Mouse (Mus musculus): Measurements from ENCODE around the gene Ube2v1. TPM values are rescaled to one million over a fixed set of nuclear protein-coding genes. Genes with fewer than 3 reads are reported as not detected.

Ube2v1 gene
- polyA plus RNA-seq, 1 experiment from 2014 or later = 267 TPM

- no peak for ATAC-seq (ENCODE audit: insufficient read depth, low FRiP score)
- no peaks in the 10 kb centered on the region for H3K9me3 ChIP-seq (replicated peaks; ENCODE audit: control insufficient read depth, low read length)
- H3K4me3 ChIP-seq (replicated peaks; ENCODE audit: low read length) = no peak overlapping the region
- H3K36me3 ChIP-seq (ENCODE audit: control insufficient read depth, insufficient read depth, low read length) = no peaks in the 10 kb centered on the region
- H3K27ac ChIP-seq (ENCODE audit: low read length) = peak overlapping the region; percentile 90
- H3K9ac ChIP-seq (ENCODE audit: low read length) = peak overlapping the region; percentile 35; the same call in 1 of the 2 replicates
- 66% methylated on average over 4 of the region's 4 CpGs for whole genome bisulfite sequencing
- no peaks in the 10 kb centered on the region for H3K27me3 ChIP-seq (ENCODE audit: control insufficient read depth, insufficient read depth, low read length)
- peaks cover 48% of the 10 kb centered on the region for H3K4me1 ChIP-seq (ENCODE audit: control insufficient read depth, insufficient read depth, low read length)
- peak overlapping the region; percentile 12; the same call in 1 of the 2 replicates for H3K4me2 ChIP-seq (ENCODE audit: low read depth, low read length)
Observed at GRCm38 (mm10) chr2:167593551-167594250, 38.2 kb downstream of the Ube2v1 start.

DNA sequence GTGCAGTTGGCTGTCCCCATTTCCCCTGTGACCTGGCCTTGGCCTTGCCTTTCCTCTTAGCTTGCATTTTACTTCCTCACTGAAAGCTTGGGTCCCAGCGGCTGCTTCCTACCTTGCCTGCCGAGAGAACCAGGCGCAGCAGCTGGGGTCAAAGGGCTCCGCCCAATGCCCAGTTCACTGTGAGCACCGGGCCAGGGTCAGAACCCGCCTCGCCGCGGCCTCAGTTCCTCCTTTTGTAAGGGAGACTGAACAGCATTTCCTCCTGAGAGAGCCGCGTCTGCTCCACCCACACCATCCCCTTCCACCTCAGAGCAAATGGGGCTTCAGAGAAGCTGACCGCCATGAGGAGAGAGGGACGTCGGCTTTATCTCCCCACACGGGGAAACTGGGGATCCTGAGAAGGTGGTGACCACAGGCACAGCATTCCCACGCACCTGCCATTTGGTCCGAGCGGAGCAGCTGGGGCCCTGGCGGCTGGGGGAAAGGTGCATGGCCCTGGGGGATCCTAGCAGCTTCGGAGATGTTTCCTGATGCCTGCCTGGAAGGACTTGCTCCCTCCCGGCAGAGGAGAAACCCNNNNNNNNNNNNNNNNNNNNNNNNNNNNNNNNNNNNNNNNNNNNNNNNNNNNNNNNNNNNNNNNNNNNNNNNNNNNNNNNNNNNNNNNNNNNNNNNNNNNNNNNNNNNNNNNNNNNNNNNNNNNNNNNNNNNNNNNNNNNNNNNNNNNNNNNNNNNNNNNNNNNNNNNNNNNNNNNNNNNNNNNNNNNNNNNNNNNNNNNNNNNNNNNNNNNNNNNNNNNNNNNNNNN lies 42.9 kb downstream of the Ube2v1 start:
- Histone ChIP-seq H3K4me2 (ENCODE audit: low read depth, low read length) (peak overlapping the region; percentile 30), H3K36me3 (ENCODE audit: control insufficient read depth, insufficient read depth, low read length) (no peaks in the 10 kb centered on the region), H3K27me3 (ENCODE audit: control insufficient read depth, insufficient read depth, low read length) (no peaks in the 10 kb centered on the region), H3K27ac (ENCODE audit: low read length) (peak overlapping the region; percentile 73), H3K4me3 (replicated peaks; ENCODE audit: low read length) (peak overlapping the region; percentile 30), H3K9ac (ENCODE audit: low read length) (peak overlapping the region; percentile 19), H3K9me3 (replicated peaks; ENCODE audit: control insufficient read depth, low read length) (no peaks in the 10 kb centered on the region), H3K4me1 (ENCODE audit: control insufficient read depth, insufficient read depth, low read length) (peaks cover 27% of the 10 kb centered on the region)
- peak; percentile 43; the same call in 1 of the 2 replicates for ATAC-seq (ENCODE audit: insufficient read depth, low FRiP score)
- WGBS = 23% methylated on average over 21 of the region's 21 CpGs

GRCm38 (mm10) chr2:167586976-167587375 lies 44.9 kb downstream of the Ube2v1 start:
- peak; percentile 30; the same call in 1 of the 2 replicates for ATAC-seq (ENCODE audit: insufficient read depth, low FRiP score)
- Histone ChIP-seq H3K27ac (ENCODE audit: low read length) (peak overlapping the region; percentile 74), H3K27me3 (ENCODE audit: control insufficient read depth, insufficient read depth, low read length) (no peaks in the 10 kb centered on the region), H3K9ac (ENCODE audit: low read length) (0 out of 2 replicates have a peak overlapping the region, but pooled peaks have one; percentile 22), H3K36me3 (ENCODE audit: control insufficient read depth, insufficient read depth, low read length) (no peaks in the 10 kb centered on the region), H3K4me2 (ENCODE audit: low read depth, low read length) (no peak overlapping the region), H3K4me1 (ENCODE audit: control insufficient read depth, insufficient read depth, low read length) (peaks cover 38% of the 10 kb centered on the region), H3K4me3 (replicated peaks; ENCODE audit: low read length) (no peak overlapping the region), H3K9me3 (replicated peaks; ENCODE audit: control insufficient read depth, low read length) (no peaks in the 10 kb centered on the region)
- WGBS = 14% methylated on average over 9 of the region's 9 CpGs

- peak overlapping the region; percentile 74 for H3K27ac ChIP-seq (ENCODE audit: low read length)
- H3K9me3 ChIP-seq (replicated peaks; ENCODE audit: control insufficient read depth, low read length) = no peaks in the 10 kb centered on the region
- H3K9ac ChIP-seq (ENCODE audit: low read length) = peak overlapping the region; percentile 57
- WGBS = 32% methylated on average over 8 of the region's 8 CpGs
- no peaks in the 10 kb centered on the region for H3K36me3 ChIP-seq (ENCODE audit: control insufficient read depth, insufficient read depth, low read length)
- no peak for ATAC-seq (ENCODE audit: insufficient read depth, low FRiP score)
- no peaks in the 10 kb centered on the region for H3K27me3 ChIP-seq (ENCODE audit: control insufficient read depth, insufficient read depth, low read length)
- no peak overlapping the region for H3K4me3 ChIP-seq (replicated peaks; ENCODE audit: low read length)
- no peak overlapping the region for H3K4me2 ChIP-seq (ENCODE audit: low read depth, low read length)
- peaks cover 40% of the 10 kb centered on the region for H3K4me1 ChIP-seq (ENCODE audit: control insufficient read depth, insufficient read depth, low read length)
Observed at GRCm38 (mm10) chr2:167586041-167586440, 45.9 kb downstream of the Ube2v1 start.

GRCm38 (mm10) chr2:167585273-167585672 lies 46.6 kb downstream of the Ube2v1 start:
- Histone ChIP-seq H3K4me3 (replicated peaks; ENCODE audit: low read length) (no peak overlapping the region), H3K27me3 (ENCODE audit: control insufficient read depth, insufficient read depth, low read length) (no peaks in the 10 kb centered on the region), H3K4me2 (ENCODE audit: low read depth, low read length) (no peak overlapping the region), H3K9ac (ENCODE audit: low read length) (no peak overlapping the region), H3K4me1 (ENCODE audit: control insufficient read depth, insufficient read depth, low read length) (peaks cover 40% of the 10 kb centered on the region), H3K9me3 (replicated peaks; ENCODE audit: control insufficient read depth, low read length) (no peaks in the 10 kb centered on the region), H3K36me3 (ENCODE audit: control insufficient read depth, insufficient read depth, low read length) (no peaks in the 10 kb centered on the region), H3K27ac (ENCODE audit: low read length) (no peak overlapping the region)
- ATAC-seq (ENCODE audit: insufficient read depth, low FRiP score) = no peak
- 64% methylated on average over 2 of the region's 2 CpGs for WGBS

GRCm38 (mm10) chr2:167583161-167583952 lies 48.5 kb downstream of the Ube2v1 start:
- peak; percentile 15 for ATAC-seq (ENCODE audit: insufficient read depth, low FRiP score)
- Histone ChIP-seq H3K27ac (ENCODE audit: low read length) (peak overlapping the region; percentile 62), H3K4me2 (ENCODE audit: low read depth, low read length) (no peak overlapping the region), H3K9me3 (replicated peaks; ENCODE audit: control insufficient read depth, low read length) (no peaks in the 10 kb centered on the region), H3K4me1 (ENCODE audit: control insufficient read depth, insufficient read depth, low read length) (peaks cover 43% of the 10 kb centered on the region), H3K27me3 (ENCODE audit: control insufficient read depth, insufficient read depth, low read length) (no peaks in the 10 kb centered on the region), H3K36me3 (ENCODE audit: control insufficient read depth, insufficient read depth, low read length) (no peaks in the 10 kb centered on the region), H3K4me3 (replicated peaks; ENCODE audit: low read length) (no peak overlapping the region), H3K9ac (ENCODE audit: low read length) (peak overlapping the region; percentile 27)
- 26% methylated on average over 10 of the region's 10 CpGs for WGBS

DNA sequence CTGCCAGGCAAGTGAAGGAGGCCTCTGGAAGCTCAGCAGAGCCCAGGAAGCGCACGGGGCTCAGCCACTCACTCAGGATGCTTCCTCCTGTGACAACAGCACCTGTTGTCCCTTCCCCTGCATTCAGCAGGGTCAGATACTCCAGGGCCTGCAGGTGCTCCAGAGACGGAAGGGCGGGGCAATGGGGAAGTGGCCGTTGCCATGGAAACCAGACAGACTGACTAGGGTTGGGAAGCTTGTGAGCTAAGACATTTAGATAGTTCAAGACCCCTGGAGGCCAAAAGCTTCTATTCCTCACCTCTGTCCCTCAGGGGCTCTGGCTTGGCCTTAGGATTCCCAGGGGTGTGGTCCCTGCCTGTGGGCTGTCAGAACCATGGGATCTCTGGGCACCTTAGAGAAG lies 53.4 kb downstream of the Ube2v1 start:
- H3K9ac ChIP-seq (ENCODE audit: low read length) = no peak overlapping the region
- no peak overlapping the region for H3K27ac ChIP-seq (ENCODE audit: low read length)
- H3K9me3 ChIP-seq (replicated peaks; ENCODE audit: control insufficient read depth, low read length) = no peaks in the 10 kb centered on the region
- peaks cover 20% of the 10 kb centered on the region for H3K4me1 ChIP-seq (ENCODE audit: control insufficient read depth, insufficient read depth, low read length)
- H3K4me3 ChIP-seq (replicated peaks; ENCODE audit: low read length) = no peak overlapping the region
- no peaks in the 10 kb centered on the region for H3K36me3 ChIP-seq (ENCODE audit: control insufficient read depth, insufficient read depth, low read length)
- no peak for ATAC-seq (ENCODE audit: insufficient read depth, low FRiP score)
- 30% methylated on average over 5 of the region's 5 CpGs for WGBS
- H3K4me2 ChIP-seq (ENCODE audit: low read depth, low read length) = no peak overlapping the region
- no peaks in the 10 kb centered on the region for H3K27me3 ChIP-seq (ENCODE audit: control insufficient read depth, insufficient read depth, low read length)

DNA sequence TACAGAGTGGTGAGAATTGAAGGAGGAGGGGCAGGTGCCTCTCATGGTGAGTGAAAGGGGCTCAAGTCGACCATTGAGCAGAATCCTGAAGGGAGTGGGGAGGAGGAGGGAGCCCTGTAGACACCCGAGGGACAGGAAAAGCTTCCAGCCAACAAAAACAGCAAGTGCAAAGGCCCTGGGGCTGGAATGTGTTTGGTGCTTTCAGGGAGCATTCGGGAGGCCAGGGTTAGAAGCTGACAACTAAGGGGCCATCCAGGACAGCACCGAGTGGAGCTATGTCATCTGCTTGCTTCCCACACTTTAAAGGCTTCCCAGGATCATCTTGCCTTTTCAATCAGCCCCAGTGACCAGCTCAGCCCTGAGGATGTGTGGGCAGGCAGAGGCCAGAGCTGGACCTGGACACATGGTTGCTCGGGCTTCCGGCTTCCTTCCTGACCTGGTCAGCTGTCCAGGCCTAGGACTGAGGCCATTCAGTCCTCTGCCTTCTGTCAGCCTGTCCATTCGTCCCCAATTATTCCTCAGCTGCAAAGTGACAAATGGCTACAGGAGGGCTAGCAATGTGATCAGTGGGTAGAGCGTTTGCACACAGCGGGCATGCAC lies 54.6 kb downstream of the Ube2v1 start:
- Histone ChIP-seq H3K4me2 (ENCODE audit: low read depth, low read length) (no peak overlapping the region), H3K9me3 (replicated peaks; ENCODE audit: control insufficient read depth, low read length) (no peaks in the 10 kb centered on the region), H3K4me3 (replicated peaks; ENCODE audit: low read length) (no peak overlapping the region), H3K27me3 (ENCODE audit: control insufficient read depth, insufficient read depth, low read length) (no peaks in the 10 kb centered on the region), H3K36me3 (ENCODE audit: control insufficient read depth, insufficient read depth, low read length) (no peaks in the 10 kb centered on the region), H3K9ac (ENCODE audit: low read length) (no peak overlapping the region), H3K4me1 (ENCODE audit: control insufficient read depth, insufficient read depth, low read length) (peaks cover 8% of the 10 kb centered on the region; the same call in 1 of the 2 replicates), H3K27ac (ENCODE audit: low read length) (no peak overlapping the region)
- WGBS = 61% methylated on average over 9 of the region's 9 CpGs
- no peak for ATAC-seq (ENCODE audit: insufficient read depth, low FRiP score)
